Mouse (Mus musculus) stomach, embryonic 16.5 days (tissue): ENCODE measurements at regions not wholly inside any gene's neighbourhood (a gene's known extent, or its start where the extent isn't known, plus 50 kb on each side); places are given as distances from the start of the nearest gene placed in this dataset.

Experiments used
- ATAC-seq: fragments of 200-750 bp; cut with Nextera tagmentation; 2 replicates; pipeline ENCODE4 v1.8.0; 2017; ENCODE audit warnings: moderate number of reproducible peaks, moderate TSS enrichment; ENCODE audit not compliant: insufficient read depth, low FRiP score
- H3K27ac ChIP-seq: fragments of 300-500 bp; sonication (generic); 2 replicates; pipeline ENCODE4 v1.5.1; 2014; ENCODE audit warnings: low read length
- H3K27me3 ChIP-seq: fragments of 300-500 bp; sonication (generic); 2 replicates; pipeline ENCODE4 v1.6.1; 2014; ENCODE audit warnings: low read length, control low read depth, mixed read lengths; ENCODE audit not compliant: control insufficient read depth, insufficient read depth
- H3K36me3 ChIP-seq: fragments of 300-500 bp; sonication (generic); 2 replicates; pipeline ENCODE4 v1.6.1; 2014; ENCODE audit warnings: low read length; ENCODE audit not compliant: control insufficient read depth, insufficient read depth
- H3K4me1 ChIP-seq: fragments of 300-500 bp; sonication (generic); 2 replicates; pipeline ENCODE4 v1.6.1; 2014; ENCODE audit warnings: low read length, control low read depth, mixed read lengths; ENCODE audit not compliant: control insufficient read depth, insufficient read depth
- H3K4me2 ChIP-seq: fragments of 300-500 bp; sonication (generic); 2 replicates; pipeline ENCODE4 v1.6.1; 2014; ENCODE audit warnings: low read depth, low read length, mixed read lengths
- H3K4me3 ChIP-seq: fragments of 300-500 bp; sonication (generic); replicated peaks from 2 replicates; pipeline ENCODE4 v1.5.1; 2014; ENCODE audit warnings: mild to moderate bottlenecking, low read length
- H3K9ac ChIP-seq: fragments of 300-500 bp; sonication (generic); 2 replicates; pipeline ENCODE4 v1.6.1; 2014; ENCODE audit warnings: low read length
- H3K9me3 ChIP-seq: fragments of 300-500 bp; sonication (generic); replicated peaks from 2 replicates; pipeline ENCODE4 v1.6.1; 2016; ENCODE audit warnings: low read length, control low read depth; ENCODE audit not compliant: control insufficient read depth
- WGBS: fragments of 180-500 bp; shearing (Covaris S2); extraction: QIAGEN DNeasy Blood & Tissue Kit; methylation state at CpG from one replicate; pipeline ENCODE4 v1.1.7; 2014; 5-methylcytosine and 5-hydroxymethylcytosine counted together

DNA sequence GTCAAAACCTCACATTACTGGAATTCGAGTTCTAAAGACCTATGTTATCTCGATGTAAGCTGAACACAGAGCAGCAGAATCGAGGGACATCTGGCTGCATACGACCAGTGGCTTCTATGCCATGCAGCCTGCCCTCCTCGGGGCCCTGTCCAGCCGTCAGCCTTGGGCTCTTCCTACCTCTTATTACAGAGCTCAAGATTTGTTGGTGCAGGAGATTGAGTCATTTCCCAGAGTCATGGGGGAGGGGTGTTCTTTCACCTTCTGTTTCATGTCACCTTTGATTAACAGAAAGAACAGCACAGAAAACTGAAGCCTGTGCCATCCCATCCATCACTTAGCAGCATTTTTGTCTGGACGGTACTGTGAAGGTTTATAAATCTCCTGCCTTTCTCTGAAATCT is 52.1 kb downstream of the Sst start:
- WGBS: 27% methylated on average over 7 of the region's 7 CpGs
- no peaks in the 10 kb centered on the region for H3K27me3 ChIP-seq
- H3K9me3 ChIP-seq: no peaks in the 10 kb centered on the region
- no peak overlapping the region for H3K4me3 ChIP-seq
- no peak for ATAC-seq
- no peak overlapping the region for H3K9ac ChIP-seq
- no peaks in the 10 kb centered on the region for H3K36me3 ChIP-seq
- H3K27ac ChIP-seq: no peak overlapping the region
- H3K4me2 ChIP-seq: no peak overlapping the region
- no peaks in the 10 kb centered on the region; the same call in 1 of the 2 replicates for H3K4me1 ChIP-seq

DNA sequence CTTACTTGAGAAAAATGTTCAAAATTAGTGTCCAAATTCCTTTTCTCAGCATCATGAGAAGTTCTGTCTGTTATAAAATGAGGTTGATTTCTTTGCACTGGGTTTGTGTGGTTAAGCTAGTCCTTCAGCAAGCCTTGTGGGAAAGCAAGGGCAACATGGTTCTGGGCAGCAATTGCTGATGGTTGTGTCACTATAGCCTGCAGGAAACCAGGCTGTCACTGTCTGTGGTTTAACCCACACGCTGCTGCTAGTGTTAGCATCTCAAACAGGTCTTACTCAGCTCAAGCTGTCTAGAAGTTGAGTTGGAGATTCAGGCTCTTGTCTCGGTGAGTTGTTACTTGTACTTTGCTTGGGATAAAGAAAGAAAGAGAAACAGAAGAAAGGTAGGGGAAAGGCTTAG is 52.6 kb downstream of the Sst start:
- Histone ChIP-seq H3K4me3 (no peak overlapping the region), H3K27ac (no peak overlapping the region), H3K9ac (no peak overlapping the region), H3K27me3 (no peaks in the 10 kb centered on the region), H3K36me3 (no peaks in the 10 kb centered on the region), H3K9me3 (no peaks in the 10 kb centered on the region), H3K4me1 (peaks cover 3% of the 10 kb centered on the region), H3K4me2 (no peak overlapping the region)
- no peak for ATAC-seq
- WGBS: 53% methylated on average over 2 of the region's 2 CpGs

GRCm38 (mm10) chr16:23834991-23835390 is 55.8 kb downstream of the Sst start:
- Histone ChIP-seq H3K9ac (no peak overlapping the region), H3K36me3 (no peaks in the 10 kb centered on the region), H3K9me3 (no peaks in the 10 kb centered on the region), H3K4me1 (peaks cover 6% of the 10 kb centered on the region), H3K4me3 (no peak overlapping the region), H3K27ac (no peak overlapping the region), H3K4me2 (no peak overlapping the region), H3K27me3 (no peaks in the 10 kb centered on the region)
- WGBS: 54% methylated on average over 4 of the region's 4 CpGs
- no peak for ATAC-seq

GRCm38 (mm10) chr16:23833603-23834002 is 57.2 kb downstream of the Sst start:
- Histone ChIP-seq H3K4me1 (peaks cover 6% of the 10 kb centered on the region), H3K9me3 (peaks cover 4% of the 10 kb centered on the region; the same call in 1 of the 2 replicates), H3K4me2 (no peak overlapping the region), H3K4me3 (no peak overlapping the region), H3K9ac (no peak overlapping the region), H3K27ac (no peak overlapping the region), H3K27me3 (no peaks in the 10 kb centered on the region), H3K36me3 (no peaks in the 10 kb centered on the region)
- peak; percentile 92 for ATAC-seq
- 45% methylated on average over 2 of the region's 2 CpGs for WGBS

DNA sequence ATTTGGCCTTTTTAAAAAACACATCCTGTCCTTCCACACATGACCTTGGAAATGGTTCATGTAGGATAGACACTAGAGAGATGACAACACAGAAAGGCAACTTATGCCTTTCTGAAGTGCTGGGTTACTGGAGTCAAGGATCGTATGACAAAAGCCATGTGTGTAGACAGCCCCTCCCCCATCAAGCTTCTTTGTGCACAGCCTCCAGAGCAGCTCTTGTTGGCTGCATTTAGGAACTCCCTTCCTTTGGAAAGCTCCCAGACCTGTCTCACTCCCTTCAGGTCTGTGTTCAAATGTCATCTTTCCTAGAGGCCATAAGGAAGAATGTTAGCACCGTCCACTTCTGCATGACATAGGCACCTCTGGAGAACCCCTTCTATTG is 57.7 kb downstream of the Sst start:
- no peak for ATAC-seq

GRCm38 (mm10) chr16:23832393-23833041 is 58.2 kb downstream of the Sst start:
- Histone ChIP-seq H3K9ac (no peak overlapping the region), H3K9me3 (peaks cover 4% of the 10 kb centered on the region; the same call in 1 of the 2 replicates), H3K4me1 (peaks cover 6% of the 10 kb centered on the region; the same call in 1 of the 2 replicates), H3K27me3 (no peaks in the 10 kb centered on the region), H3K27ac (no peak overlapping the region), H3K4me3 (no peak overlapping the region), H3K36me3 (no peaks in the 10 kb centered on the region), H3K4me2 (no peak overlapping the region)
- 76% methylated on average over 9 of the region's 9 CpGs for WGBS
- ATAC-seq: no peak

More for the DNA sequence above, 57.7 kb downstream of the Sst start:
- Histone ChIP-seq H3K9ac (no peak overlapping the region), H3K27ac (no peak overlapping the region), H3K4me3 (no peak overlapping the region), H3K4me2 (no peak overlapping the region), H3K4me1 (peaks cover 6% of the 10 kb centered on the region; the same call in 1 of the 2 replicates), H3K36me3 (no peaks in the 10 kb centered on the region), H3K27me3 (no peaks in the 10 kb centered on the region), H3K9me3 (peaks cover 4% of the 10 kb centered on the region; the same call in 1 of the 2 replicates)
- WGBS: 63% methylated on average over 2 of the region's 2 CpGs

DNA sequence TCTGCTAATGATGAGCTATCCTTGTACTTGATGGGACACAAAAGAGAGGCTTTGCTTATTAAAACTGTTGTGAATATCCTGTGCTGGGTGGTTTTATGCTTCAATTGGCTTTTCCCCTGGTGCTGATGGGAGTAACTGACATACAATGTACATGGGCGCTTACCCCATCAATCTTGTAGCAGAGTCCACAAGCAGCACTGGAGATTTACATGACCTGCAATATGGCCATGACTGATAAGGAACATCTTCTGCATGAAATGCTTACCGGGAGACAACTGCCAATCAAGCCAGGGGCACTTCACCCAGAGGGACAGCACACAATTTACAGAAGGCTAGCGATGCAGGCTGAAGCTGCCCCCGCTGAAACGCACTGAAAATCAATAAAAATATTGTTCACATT is 65.1 kb downstream of the Sst start:
- no peaks in the 10 kb centered on the region for H3K4me1 ChIP-seq
- no peak overlapping the region for H3K9ac ChIP-seq
- WGBS: 83% methylated on average over 5 of the region's 5 CpGs
- H3K27me3 ChIP-seq: no peaks in the 10 kb centered on the region
- no peak overlapping the region for H3K4me3 ChIP-seq
- H3K9me3 ChIP-seq: peaks cover 4% of the 10 kb centered on the region; the same call in 1 of the 2 replicates
- H3K4me2 ChIP-seq: no peak overlapping the region
- no peaks in the 10 kb centered on the region for H3K36me3 ChIP-seq
- H3K27ac ChIP-seq: no peak overlapping the region
- ATAC-seq: no peak

DNA sequence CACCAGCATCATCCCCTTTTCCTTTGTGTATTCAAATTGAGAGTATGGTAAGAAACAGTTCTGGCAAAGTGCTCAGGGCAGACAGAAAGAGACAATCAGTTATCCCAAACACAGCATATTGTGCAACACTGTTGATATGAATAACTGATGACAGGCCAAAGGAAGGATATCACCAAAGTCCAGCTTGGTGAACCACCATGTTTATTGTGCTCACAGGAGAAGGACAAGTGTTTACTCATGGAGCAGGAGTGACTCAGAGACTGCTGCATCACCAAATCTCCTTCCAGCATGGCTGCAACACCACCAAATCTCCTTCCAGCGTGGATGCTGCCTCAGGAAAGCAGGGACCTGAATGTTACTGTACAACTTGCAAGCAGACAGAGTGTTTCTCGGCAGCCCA is 105.5 kb downstream of the Sst start:
- Histone ChIP-seq H3K9ac (no peak overlapping the region), H3K4me3 (no peak overlapping the region), H3K9me3 (no peaks in the 10 kb centered on the region), H3K4me1 (0 out of 2 replicates have a peak, but pooled peaks cover 4% of the 10 kb centered on the region), H3K27me3 (no peaks in the 10 kb centered on the region), H3K36me3 (no peaks in the 10 kb centered on the region), H3K27ac (no peak overlapping the region), H3K4me2 (no peak overlapping the region)
- WGBS: 90% methylated on average over 2 of the region's 2 CpGs
- ATAC-seq: no peak

DNA sequence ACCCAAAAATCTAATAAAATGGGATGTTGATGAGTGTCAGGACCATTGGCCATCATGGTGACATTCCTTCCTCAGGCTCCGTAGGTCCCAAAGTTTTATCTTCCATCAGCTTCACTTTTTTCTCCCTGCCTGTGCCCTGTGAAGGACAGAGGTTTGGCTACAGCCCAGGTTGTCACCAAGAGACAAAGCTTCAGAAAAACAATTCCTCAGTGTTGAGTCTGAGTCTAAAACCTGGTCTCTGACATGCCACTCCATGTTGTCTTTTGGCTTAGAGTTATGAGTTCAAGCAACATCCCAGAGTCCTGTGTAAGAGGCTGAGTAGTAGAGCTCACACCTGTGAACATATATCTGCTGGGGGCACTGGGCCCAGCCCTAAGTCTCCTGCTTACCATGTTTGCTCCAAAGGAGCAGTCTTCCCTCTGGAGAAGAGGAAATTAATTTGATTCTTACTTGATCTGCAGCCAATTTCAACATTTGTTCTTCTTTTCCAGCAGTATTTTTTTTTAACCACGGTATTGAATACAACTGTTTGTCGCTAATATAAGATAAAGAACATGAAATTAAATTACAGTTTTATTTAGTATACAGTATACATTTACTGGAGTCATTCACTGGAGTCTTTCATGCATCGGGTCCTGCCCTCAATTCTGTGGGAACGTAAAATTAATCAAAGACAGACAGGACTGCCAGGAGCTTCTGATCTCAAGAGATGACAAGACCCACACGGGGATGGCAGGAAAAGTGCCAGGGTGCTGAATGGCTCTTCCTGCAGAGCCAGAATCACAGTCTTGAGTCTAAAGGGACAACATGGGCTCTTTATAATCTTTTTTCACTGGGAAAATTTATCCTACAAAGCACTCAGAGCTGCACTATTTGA is 106.5 kb downstream of the Sst start:
- no peaks in the 10 kb centered on the region for H3K27me3 ChIP-seq
- H3K9ac ChIP-seq: no peak overlapping the region
- no peak overlapping the region for H3K27ac ChIP-seq
- H3K4me1 ChIP-seq: 0 out of 2 replicates have a peak, but pooled peaks cover 4% of the 10 kb centered on the region
- no peak overlapping the region for H3K4me2 ChIP-seq
- H3K9me3 ChIP-seq: no peaks in the 10 kb centered on the region
- no peaks in the 10 kb centered on the region for H3K36me3 ChIP-seq
- H3K4me3 ChIP-seq: no peak overlapping the region
- WGBS: 41% methylated on average over 6 of the region's 6 CpGs
- no peak for ATAC-seq
